27 mouse cellular contexts compared by ENCODE assay signal in genomic region chr14:118749068-118749467, GRCm38 (mm10). TPM values are rescaled to one million over a fixed set of nuclear protein-coding genes. Genes with fewer than 3 reads are reported as not detected.
DNase-seq lines count a peak whose midpoint lies in the region; ATAC-seq and TF ChIP-seq lines count a peak whose summit lies in the region.
"Had no signal": no experiment of that assay in that cellular context is flagged by ENCODE, and none has a peak within 500 bp of the region (broad histone marks: within the 10 kb centered on the region; RNA-seq: fewer than 3 reads in every experiment).

No protein-coding gene starts in this region.

- WGBS in liver, embryonic 12.5 days (ENCODE audit: insufficient replicate concordance), result 72% methylated on average over 2 of the region's 2 CpGs
- WGBS in liver, postnatal 0 days (ENCODE audit: insufficient replicate concordance), result 75% methylated on average over 2 of the region's 2 CpGs
- 36% methylated on average over 2 of the region's 2 CpGs for WGBS in intestine, postnatal 0 days
- WGBS in stomach, embryonic 16.5 days, result 85% methylated on average over 2 of the region's 2 CpGs
- 96% methylated on average over 2 of the region's 2 CpGs for WGBS in midbrain, embryonic 14.5 days
- WGBS in hindbrain, embryonic 10.5 days, result 94% methylated on average over 2 of the region's 2 CpGs

- no peak overlapping the region for H3K4me3 ChIP-seq in liver, embryonic 12.5 days
- H3K4me3 ChIP-seq in liver, postnatal 0 days (ENCODE audit: low read depth, low read length), result no peak overlapping the region
- H3K4me3 ChIP-seq in intestine, postnatal 0 days (ENCODE audit: low read depth, low read length), result no peak overlapping the region
- no peak overlapping the region for H3K4me3 ChIP-seq in stomach, embryonic 16.5 days (replicated peaks; ENCODE audit: low read length)
- no peak overlapping the region for H3K4me3 ChIP-seq in midbrain, embryonic 14.5 days (replicated peaks; ENCODE audit: low read depth, low read length)
- no peak overlapping the region for H3K4me3 ChIP-seq in hindbrain, embryonic 10.5 days
- H3K4me3 ChIP-seq: embryonic facial prominence, embryonic 12.5 days; embryonic facial prominence, embryonic 15.5 days; heart, adult 2 months; hindbrain, embryonic 13.5 days had no signal

- H3K27me3 ChIP-seq in liver, embryonic 12.5 days (replicated peaks), result 0 out of 2 replicates have a peak, but pooled peaks cover under 1% of the 10 kb centered on the region
- H3K27me3 ChIP-seq in liver, postnatal 0 days (ENCODE audit: insufficient read depth, low read length), result no peaks in the 10 kb centered on the region
- H3K27me3 ChIP-seq in intestine, postnatal 0 days (replicated peaks; ENCODE audit: control insufficient read depth, insufficient read depth, low read length), result no peaks in the 10 kb centered on the region
- H3K27me3 ChIP-seq in stomach, embryonic 16.5 days (ENCODE audit: control insufficient read depth, insufficient read depth, low read length), result no peaks in the 10 kb centered on the region
- H3K27me3 ChIP-seq in midbrain, embryonic 14.5 days (ENCODE audit: control insufficient read depth, insufficient read depth, low read length), result no peaks in the 10 kb centered on the region
- no peaks in the 10 kb centered on the region for H3K27me3 ChIP-seq in hindbrain, embryonic 10.5 days (ENCODE audit: insufficient read depth, poor library complexity, severe bottlenecking)
- H3K27me3 ChIP-seq: embryonic facial prominence, embryonic 12.5 days; embryonic facial prominence, embryonic 15.5 days; Patski had no signal

- peak overlapping the region; percentile 42; the same call in 1 of the 2 replicates for H3K27ac ChIP-seq in liver, embryonic 12.5 days
- H3K27ac ChIP-seq in liver, postnatal 0 days (ENCODE audit: low read depth), result no peak overlapping the region
- no peak overlapping the region; the same call in 1 of the 2 replicates for H3K27ac ChIP-seq in intestine, postnatal 0 days (ENCODE audit: low read depth, low read length)
- no peak overlapping the region for H3K27ac ChIP-seq in stomach, embryonic 16.5 days (ENCODE audit: low read length)
- H3K27ac ChIP-seq in midbrain, embryonic 14.5 days (replicated peaks; ENCODE audit: low read depth, low read length), result no peak overlapping the region
- H3K27ac ChIP-seq in hindbrain, embryonic 10.5 days, result no peak overlapping the region
- H3K27ac ChIP-seq: embryonic facial prominence, embryonic 12.5 days; embryonic facial prominence, embryonic 15.5 days; heart, adult 2 months; hindbrain, embryonic 13.5 days had no signal

- TF ChIP-seq CTCF in liver, postnatal 0 days (IDR thresholded peaks at IDR 0.05; ENCODE audit: low read depth), result no peak
- TF ChIP-seq CTCF in intestine, postnatal 0 days (IDR thresholded peaks at IDR 0.05; ENCODE audit: low read depth), result no peak

- DNase-seq in liver, postnatal 0 days, result no peak
- DNase-seq in adrenal gland, adult 18-20 months (ENCODE audit: low spot score in 2 of 2), result no peak
- DNase-seq in lung, postnatal 10 days, result no peak
- no peak for DNase-seq in midbrain, embryonic 14.5 days
- no peak for DNase-seq in hindbrain, embryonic 10.5 days (ENCODE audit: low spot score)
- DNase-seq: adrenal gland, adult 2 months; adrenal gland, postnatal 14 days; cerebellum, adult 11 months; cerebellum, adult 2 months; cerebellum, adult 9-11 months; cerebellum, postnatal 25 days; forebrain, postnatal 0 days; gastrocnemius, postnatal 25 days; heart, adult 2 months had no signal

- peaks cover 39% of the 10 kb centered on the region for H3K4me1 ChIP-seq in liver, embryonic 12.5 days
- H3K4me1 ChIP-seq in liver, postnatal 0 days (ENCODE audit: insufficient read depth), result peaks cover 15% of the 10 kb centered on the region
- no peaks in the 10 kb centered on the region for H3K4me1 ChIP-seq in intestine, postnatal 0 days (replicated peaks; ENCODE audit: control insufficient read depth, insufficient read depth, low read length)
- peaks cover 4% of the 10 kb centered on the region; the same call in 1 of the 2 replicates for H3K4me1 ChIP-seq in stomach, embryonic 16.5 days (ENCODE audit: control insufficient read depth, insufficient read depth, low read length)
- no peaks in the 10 kb centered on the region for H3K4me1 ChIP-seq in midbrain, embryonic 14.5 days (ENCODE audit: control insufficient read depth, insufficient read depth, low read length)
- H3K4me1 ChIP-seq in hindbrain, embryonic 10.5 days (replicated peaks), result peaks cover 32% of the 10 kb centered on the region
- H3K4me1 ChIP-seq: embryonic facial prominence, embryonic 12.5 days; embryonic facial prominence, embryonic 15.5 days; hindbrain, embryonic 13.5 days had no signal

- no peak for ATAC-seq in liver, embryonic 12.5 days
- no peak for ATAC-seq in liver, postnatal 0 days
- peak; percentile 86 for ATAC-seq in intestine, postnatal 0 days
- ATAC-seq in stomach, embryonic 16.5 days (ENCODE audit: insufficient read depth, low FRiP score), result peak; percentile 90; the same call in 1 of the 2 replicates
- ATAC-seq in midbrain, embryonic 14.5 days (ENCODE audit: low FRiP score, low TSS enrichment), result no peak
- ATAC-seq: forebrain, embryonic 14.5 days; forebrain, postnatal 0 days; hindbrain, embryonic 16.5 days; Patski had no signal

- no peak for TF ChIP-seq EP300 in liver, postnatal 0 days (IDR thresholded peaks at IDR 0.05; ENCODE audit: low read depth)

- H3K36me3 ChIP-seq in liver, embryonic 12.5 days, result no peaks in the 10 kb centered on the region
- no peaks in the 10 kb centered on the region for H3K36me3 ChIP-seq in liver, postnatal 0 days (replicated peaks; ENCODE audit: insufficient read depth, low read length)
- no peaks in the 10 kb centered on the region for H3K36me3 ChIP-seq in intestine, postnatal 0 days (ENCODE audit: control insufficient read depth, insufficient read depth)
- H3K36me3 ChIP-seq in stomach, embryonic 16.5 days (ENCODE audit: control insufficient read depth, insufficient read depth, low read length), result no peaks in the 10 kb centered on the region
- H3K36me3 ChIP-seq in midbrain, embryonic 14.5 days (ENCODE audit: control insufficient read depth, insufficient read depth, low read length), result no peaks in the 10 kb centered on the region
- no peaks in the 10 kb centered on the region for H3K36me3 ChIP-seq in hindbrain, embryonic 10.5 days
- H3K36me3 ChIP-seq: embryonic facial prominence, embryonic 12.5 days; embryonic facial prominence, embryonic 15.5 days; G1E; hindbrain, embryonic 13.5 days had no signal

- H3K9me3 ChIP-seq in liver, embryonic 12.5 days (replicated peaks), result no peaks in the 10 kb centered on the region
- no peaks in the 10 kb centered on the region for H3K9me3 ChIP-seq in liver, postnatal 0 days (ENCODE audit: low read length)
- H3K9me3 ChIP-seq in intestine, postnatal 0 days (ENCODE audit: control insufficient read depth), result no peaks in the 10 kb centered on the region
- H3K9me3 ChIP-seq in stomach, embryonic 16.5 days (replicated peaks; ENCODE audit: control insufficient read depth, low read length), result no peaks in the 10 kb centered on the region
- no peaks in the 10 kb centered on the region for H3K9me3 ChIP-seq in midbrain, embryonic 14.5 days (ENCODE audit: control insufficient read depth, low read length)
- 0 out of 2 replicates have a peak, but pooled peaks cover 5% of the 10 kb centered on the region for H3K9me3 ChIP-seq in hindbrain, embryonic 10.5 days
- H3K9me3 ChIP-seq: embryonic facial prominence, embryonic 12.5 days; embryonic facial prominence, embryonic 15.5 days; G1E; hindbrain, embryonic 13.5 days had no signal

- no peak overlapping the region for H3K4me2 ChIP-seq in liver, embryonic 12.5 days
- no peak overlapping the region for H3K4me2 ChIP-seq in liver, postnatal 0 days (ENCODE audit: low read depth, low read length)
- H3K4me2 ChIP-seq in intestine, postnatal 0 days (replicated peaks; ENCODE audit: low read depth), result no peak overlapping the region
- no peak overlapping the region for H3K4me2 ChIP-seq in stomach, embryonic 16.5 days (ENCODE audit: low read depth, low read length)
- no peak overlapping the region for H3K4me2 ChIP-seq in midbrain, embryonic 14.5 days (ENCODE audit: low read length)
- H3K4me2 ChIP-seq: embryonic facial prominence, embryonic 12.5 days; embryonic facial prominence, embryonic 15.5 days; heart, embryonic 11.5 days; hindbrain, embryonic 13.5 days had no signal

- no peak overlapping the region for H3K9ac ChIP-seq in liver, embryonic 12.5 days
- no peak overlapping the region for H3K9ac ChIP-seq in liver, postnatal 0 days (replicated peaks)
- H3K9ac ChIP-seq in intestine, postnatal 0 days (ENCODE audit: low read depth, low read length), result no peak overlapping the region
- H3K9ac ChIP-seq in stomach, embryonic 16.5 days (ENCODE audit: low read length), result no peak overlapping the region
- H3K9ac ChIP-seq in midbrain, embryonic 14.5 days (replicated peaks; ENCODE audit: low read length), result no peak overlapping the region
- H3K9ac ChIP-seq: embryonic facial prominence, embryonic 12.5 days; embryonic facial prominence, embryonic 15.5 days; forebrain, postnatal 0 days; hindbrain, embryonic 13.5 days had no signal

RNA-seq across cellular contexts. Expression of gene Cldn10, which starts 38.6 kb away (rescaled TPM):
- polyA plus RNA-seq in liver, embryonic 12.5 days (2016; fragmentation: Nextera tagmentation; extraction: Ambion mirVana), result 0.17 and 0.30 TPM in 2 replicates
- 0.32 and 0.61 TPM in 2 replicates for polyA plus RNA-seq in liver, postnatal 0 days (2015; fragmentation: Nextera tagmentation; extraction: Ambion mirVana)
- 1.5 and 1.7 TPM in 2 replicates for polyA plus RNA-seq in intestine, postnatal 0 days (2015; fragmentation: Nextera tagmentation; extraction: Ambion mirVana)
- 52.0 and 60.4 TPM in 2 replicates for polyA plus RNA-seq in stomach, embryonic 16.5 days (2015; fragmentation: Nextera tagmentation; extraction: Ambion mirVana)
- total RNA-seq in adrenal gland, adult 18-20 months (2021), result 1 to 10 TPM; 1.3 to 1.5 TPM
- 1.3 and 1.5 TPM in 2 replicates for polyA plus RNA-seq in midbrain, embryonic 14.5 days (2014; fragmentation: Nextera tagmentation; extraction: Ambion mirVana)
- 0.56 and 0.75 TPM in 2 replicates for polyA plus RNA-seq in hindbrain, embryonic 10.5 days (2016; fragmentation: Nextera tagmentation; extraction: Ambion mirVana)
- total RNA-seq: gastrocnemius, adult 8-10 months; gastrocnemius, postnatal 25 days; hematopoietic stem cell, adult 5-6 weeks had no signal
- polyA plus RNA-seq: G1E, Patski had no signal

RNA-seq across cellular contexts. Expression of gene Abcc4, which starts 43.0 kb away (rescaled TPM):
- polyA plus RNA-seq in liver, embryonic 12.5 days (2016; fragmentation: Nextera tagmentation; extraction: Ambion mirVana), result 3.0 and 3.4 TPM in 2 replicates
- polyA plus RNA-seq in liver, postnatal 0 days (2015; fragmentation: Nextera tagmentation; extraction: Ambion mirVana), result 1.1 and 1.2 TPM in 2 replicates
- 1.4 and 1.6 TPM in 2 replicates for polyA plus RNA-seq in intestine, postnatal 0 days (2015; fragmentation: Nextera tagmentation; extraction: Ambion mirVana)
- 5.2 and 6.1 TPM in 2 replicates for polyA plus RNA-seq in stomach, embryonic 16.5 days (2015; fragmentation: Nextera tagmentation; extraction: Ambion mirVana)
- 10 to 100 TPM; 13.8 to 16.9 TPM for total RNA-seq in adrenal gland, adult 18-20 months (2021)
- 1.1 and 2.1 TPM in 2 replicates for polyA plus RNA-seq in midbrain, embryonic 14.5 days (2014; fragmentation: Nextera tagmentation; extraction: Ambion mirVana)
- 2.8 and 4.6 TPM in 2 replicates for polyA plus RNA-seq in hindbrain, embryonic 10.5 days (2016; fragmentation: Nextera tagmentation; extraction: Ambion mirVana)

Comparison
In these comparisons a context has a peak if more than half of its experiments do, and no peak if none do; other contexts are left out.
1. ATAC-seq: peak in intestine, postnatal 0 days (single experiment) and stomach, embryonic 16.5 days (single experiment); none in liver, embryonic 12.5 days (single experiment), liver, postnatal 0 days (single experiment) and midbrain, embryonic 14.5 days (single experiment).
2. RNA of gene Cldn10, which starts 38.6 kb away (polyA plus RNA-seq): 52.0 to 60.4 TPM in stomach, embryonic 16.5 days; 1.5 to 1.7 TPM in intestine, postnatal 0 days, 1.3 to 1.5 TPM in midbrain, embryonic 14.5 days, 0.32 to 0.61 TPM in liver, postnatal 0 days, 0.56 to 0.75 TPM in hindbrain, embryonic 10.5 days and 0.17 to 0.30 TPM in liver, embryonic 12.5 days; every median in the first group is over 10 times any median in the second.